Mouse (Mus musculus) myocyte (in vitro differentiated cells): Measurements from ENCODE around the gene Elk3.

ENCODE experiments used
- MAX ChIP-seq: IDR thresholded peaks from one replicate; pipeline ENCODE4 v1.6.1; 2011; ENCODE audit warnings: low read depth, mild to moderate bottlenecking, control low read depth
- MYOD1 ChIP-seq, 3 experiments: IDR thresholded peaks; one replicate each; pipeline ENCODE4 v1.6.1; 2011; ENCODE audit warnings: control low read depth in 2 of 3, low read depth in 2 of 3, mild to moderate bottlenecking in 2 of 3, moderate library complexity in 1 of 3; ENCODE audit not compliant: insufficient read length in 2 of 3, control insufficient read depth in 1 of 3
- MYOG ChIP-seq, 3 experiments: IDR thresholded peaks; one replicate each; pipeline ENCODE4 v1.6.1; 2011; ENCODE audit warnings: control low read depth in 2 of 3, low read depth in 2 of 3, mild to moderate bottlenecking in 2 of 3; ENCODE audit not compliant: insufficient read length in 2 of 3, control insufficient read depth in 1 of 3, insufficient read depth in 1 of 3
- POLR2A ChIP-seq: IDR thresholded peaks from one replicate; pipeline ENCODE4 v1.6.1; 2011; ENCODE audit warnings: low read depth, mild to moderate bottlenecking, control low read depth, moderate library complexity; ENCODE audit not compliant: insufficient read length
- POLR2AphosphoS2 ChIP-seq: IDR thresholded peaks from one replicate; pipeline ENCODE4 v1.6.1; 2011; ENCODE audit warnings: low read depth, control low read depth; ENCODE audit not compliant: insufficient read length
- REST ChIP-seq: IDR thresholded peaks from one replicate; pipeline ENCODE4 v1.6.1; 2011; ENCODE audit warnings: mild to moderate bottlenecking, control low read depth, moderate library complexity; ENCODE audit not compliant: insufficient read depth, insufficient read length
- SRF ChIP-seq: IDR thresholded peaks from one replicate; pipeline ENCODE4 v1.6.1; 2011; ENCODE audit warnings: low read depth; ENCODE audit not compliant: control insufficient read depth, insufficient read length

GRCm38 (mm10) chr10:93259826-93260225 lies 51.1 kb downstream of the Elk3 start:
- TF ChIP-seq POLR2A = no peak
- no peak for TF ChIP-seq MYOG (IDR thresholded peaks at IDR 0.05; ENCODE audit: control insufficient read depth in 1 of 3, insufficient read depth in 1 of 3, insufficient read length in 2 of 3, low read depth in 2 of 3)
- no peak for TF ChIP-seq MYOD1 (IDR thresholded peaks at IDR 0.05; ENCODE audit: control insufficient read depth in 1 of 3, insufficient read length in 2 of 3, low read depth in 2 of 3)
- no peak for TF ChIP-seq REST
- peak; percentile 25 for TF ChIP-seq POLR2AphosphoS2
- TF ChIP-seq SRF = no peak
- TF ChIP-seq MAX = no peak
